Mouse (Mus musculus) intestine, embryonic 15.5 days (tissue): ENCODE data around the gene Eif5a. TPM values are rescaled to one million over a fixed set of nuclear protein-coding genes. Genes with fewer than 3 reads are reported as not detected.
A peak's percentile ranks its signal among the peaks of the same experiment; 100 is the strongest.

Experiments
- ATAC-seq: fragments of 200-750 bp; cut with Nextera tagmentation; 2 replicates; pipeline ENCODE4 v1.8.0; 2017; ENCODE audit warnings: moderate TSS enrichment, moderate library complexity
- H3K27ac ChIP-seq: fragments of 300-500 bp; sonication (generic); 2 replicates; pipeline ENCODE4 v1.5.1; 2015; ENCODE audit warnings: mild to moderate bottlenecking, inconsistent platforms
- H3K27me3 ChIP-seq: fragments of 300-500 bp; sonication (generic); replicated peaks from 2 replicates; pipeline ENCODE4 v1.6.1; 2015; ENCODE audit warnings: inconsistent platforms
- H3K36me3 ChIP-seq: fragments of 300-500 bp; sonication (generic); 2 replicates; pipeline ENCODE4 v1.6.1; 2015; ENCODE audit warnings: inconsistent platforms
- H3K4me1 ChIP-seq: fragments of 300-500 bp; sonication (generic); replicated peaks from 2 replicates; pipeline ENCODE4 v1.6.1; 2015; ENCODE audit warnings: inconsistent platforms
- H3K4me2 ChIP-seq: fragments of 300-500 bp; sonication (generic); replicated peaks from 2 replicates; pipeline ENCODE4 v1.6.1; 2015; ENCODE audit warnings: mild to moderate bottlenecking, inconsistent platforms
- H3K4me3 ChIP-seq: fragments of 300-500 bp; sonication (generic); replicated peaks from 2 replicates; pipeline ENCODE4 v1.5.1; 2015; ENCODE audit warnings: inconsistent platforms
- H3K9ac ChIP-seq: fragments of 300-500 bp; sonication (generic); 2 replicates; pipeline ENCODE4 v1.6.1; 2015; ENCODE audit warnings: inconsistent platforms
- H3K9me3 ChIP-seq: fragments of 300-500 bp; sonication (generic); 2 replicates; pipeline ENCODE4 v1.6.1; 2016; ENCODE audit warnings: inconsistent platforms
- WGBS: fragments of 180-500 bp; shearing (Covaris S2); methylation state at CpG from one replicate; pipeline ENCODE4 v1.1.7; 2015; 5-methylcytosine and 5-hydroxymethylcytosine counted together
- polyA plus RNA-seq: library from polyadenylated mRNA; unstranded; fragments of >200 nt; fragmentation: Nextera tagmentation; extraction: Ambion mirVana; gene quantifications from 2 replicates; pipeline ENCODE4 v1.2.1, GENCODE M21; 2015

Gene Eif5a
- polyA plus RNA-seq, 1 experiment from 2014 or later: 1,693 TPM

- Histone ChIP-seq H3K4me2 (no peak overlapping the region), H3K36me3 (no peaks in the 10 kb centered on the region), H3K27me3 (no peaks in the 10 kb centered on the region), H3K9ac (no peak overlapping the region), H3K4me3 (no peak overlapping the region), H3K9me3 (no peaks in the 10 kb centered on the region), H3K4me1 (peaks cover 21% of the 10 kb centered on the region), H3K27ac (no peak overlapping the region)
- 64% methylated on average over 9 of the region's 9 CpGs for WGBS
- ATAC-seq: no peak
Observed at GRCm38 (mm10) chr11:69884240-69884639, 37.5 kb downstream of the Eif5a start.

- Histone ChIP-seq H3K9ac (no peak overlapping the region), H3K36me3 (no peaks in the 10 kb centered on the region), H3K4me3 (no peak overlapping the region), H3K27me3 (no peaks in the 10 kb centered on the region), H3K27ac (no peak overlapping the region), H3K9me3 (no peaks in the 10 kb centered on the region), H3K4me2 (no peak overlapping the region), H3K4me1 (peaks cover 27% of the 10 kb centered on the region)
- WGBS: 79% methylated on average over 8 of the region's 8 CpGs
- no peak for ATAC-seq
Observed at GRCm38 (mm10) chr11:69883527-69884151, 38.1 kb downstream of the Eif5a start.

- Histone ChIP-seq H3K27me3 (no peaks in the 10 kb centered on the region), H3K9ac (no peak overlapping the region), H3K4me3 (no peak overlapping the region), H3K27ac (no peak overlapping the region), H3K4me2 (no peak overlapping the region), H3K4me1 (peaks cover 28% of the 10 kb centered on the region), H3K36me3 (no peaks in the 10 kb centered on the region), H3K9me3 (no peaks in the 10 kb centered on the region)
- no peak for ATAC-seq
- 64% methylated on average over 4 of the region's 4 CpGs for WGBS
Observed at GRCm38 (mm10) chr11:69883066-69883465, 38.7 kb downstream of the Eif5a start.

GRCm38 (mm10) chr11:69881787-69882670, 39.7 kb downstream of the Eif5a start:
- H3K36me3 ChIP-seq: no peaks in the 10 kb centered on the region
- no peaks in the 10 kb centered on the region for H3K27me3 ChIP-seq
- no peaks in the 10 kb centered on the region for H3K9me3 ChIP-seq
- H3K4me2 ChIP-seq: peak overlapping the region; percentile 88
- H3K4me3 ChIP-seq: peak overlapping the region; percentile 53
- WGBS: 62% methylated on average over 21 of the region's 21 CpGs
- no peak for ATAC-seq
- H3K4me1 ChIP-seq: peaks cover 31% of the 10 kb centered on the region
- peak overlapping the region; percentile 61 for H3K9ac ChIP-seq
- peak overlapping the region; percentile 93 for H3K27ac ChIP-seq

- Histone ChIP-seq H3K27me3 (no peaks in the 10 kb centered on the region), H3K4me2 (peak within 1 kb of the TSS; percentile 88), H3K9me3 (no peaks in the 10 kb centered on the region), H3K27ac (peak within 1 kb of the TSS; percentile 93), H3K4me3 (peak within 1 kb of the TSS; percentile 53), H3K4me1 (peaks cover 33% of the 10 kb centered on the region), H3K9ac (peak within 1 kb of the TSS; percentile 61), H3K36me3 (no peaks in the 10 kb centered on the region)
- ATAC-seq: peak; percentile 91
- WGBS: under 1% methylated on average over 46 of the region's 46 CpGs
Observed at GRCm38 (mm10) chr11:69880853-69881603, 40.7 kb downstream of the Eif5a start, which contains the start of gene Kctd11. TSS of gene Kctd11 (minus strand) at chr11:69881406.

GRCm38 (mm10) chr11:69880506-69880852, 41.3 kb downstream of the Eif5a start:
- WGBS: under 1% methylated on average over 18 of the region's 18 CpGs
- ATAC-seq: peak; percentile 60

GRCm38 (mm10) chr11:69879711-69880110, 42.0 kb downstream of the Eif5a start:
- Histone ChIP-seq H3K4me2 (peak overlapping the region; percentile 88), H3K27ac (no peak overlapping the region)

More at GRCm38 (mm10) chr11:69880506-69880852, 41.3 kb downstream of the Eif5a start:
- peak overlapping the region; percentile 88 for H3K4me2 ChIP-seq
- H3K9me3 ChIP-seq: no peaks in the 10 kb centered on the region
- no peaks in the 10 kb centered on the region for H3K27me3 ChIP-seq
- H3K4me3 ChIP-seq: peak overlapping the region; percentile 53
- H3K9ac ChIP-seq: peak overlapping the region; percentile 61
- H3K36me3 ChIP-seq: no peaks in the 10 kb centered on the region
- peak overlapping the region; percentile 93 for H3K27ac ChIP-seq
- H3K4me1 ChIP-seq: peaks cover 33% of the 10 kb centered on the region

GRCm38 (mm10) chr11:69878952-69879351, 42.8 kb downstream of the Eif5a start:
- Histone ChIP-seq H3K4me3 (peak overlapping the region; percentile 53), H3K27ac (0 out of 2 replicates have a peak overlapping the region, but pooled peaks have one; percentile 40), H3K9me3 (no peaks in the 10 kb centered on the region), H3K9ac (peak overlapping the region; percentile 1; the same call in 1 of the 2 replicates), H3K4me1 (peaks cover 27% of the 10 kb centered on the region), H3K36me3 (no peaks in the 10 kb centered on the region), H3K27me3 (no peaks in the 10 kb centered on the region), H3K4me2 (peak overlapping the region; percentile 88)
- no peak for ATAC-seq
- WGBS: 88% methylated on average over 6 of the region's 6 CpGs

More at GRCm38 (mm10) chr11:69879711-69880110, 42.0 kb downstream of the Eif5a start:
- H3K4me3 ChIP-seq: peak overlapping the region; percentile 53
- ATAC-seq: no peak
- peak overlapping the region; percentile 61 for H3K9ac ChIP-seq
- no peaks in the 10 kb centered on the region for H3K9me3 ChIP-seq
- peaks cover 33% of the 10 kb centered on the region for H3K4me1 ChIP-seq
- no peaks in the 10 kb centered on the region for H3K27me3 ChIP-seq
- no peaks in the 10 kb centered on the region for H3K36me3 ChIP-seq
- WGBS: 45% methylated on average over 15 of the region's 15 CpGs

- Histone ChIP-seq H3K27me3 (no peaks in the 10 kb centered on the region), H3K4me2 (peak overlapping the region; percentile 88; the same call in 1 of the 2 replicates), H3K9ac (0 out of 2 replicates have a peak overlapping the region, but pooled peaks have one; percentile 1), H3K36me3 (no peaks in the 10 kb centered on the region), H3K4me3 (no peak overlapping the region), H3K27ac (no peak overlapping the region), H3K9me3 (no peaks in the 10 kb centered on the region), H3K4me1 (peaks cover 27% of the 10 kb centered on the region)
- 75% methylated on average over 3 of the region's 3 CpGs for WGBS
- no peak for ATAC-seq
Observed at GRCm38 (mm10) chr11:69878399-69878798, 43.4 kb downstream of the Eif5a start.

GRCm38 (mm10) chr11:69877878-69878277, 43.9 kb downstream of the Eif5a start, which contains the start of gene Tmem95:
TSS of gene Tmem95 (minus strand) at chr11:69878018.
- no peaks in the 10 kb centered on the region for H3K9me3 ChIP-seq
- H3K27ac ChIP-seq: 0 out of 2 replicates have a peak within 1 kb of the TSS, but pooled peaks have one; percentile 32
- no peaks in the 10 kb centered on the region for H3K27me3 ChIP-seq
- 0 out of 2 replicates have a peak within 1 kb of the TSS, but pooled peaks have one; percentile 1 for H3K9ac ChIP-seq
- no peak for ATAC-seq
- peak within 1 kb of the TSS; percentile 88 for H3K4me2 ChIP-seq
- peaks cover 27% of the 10 kb centered on the region for H3K4me1 ChIP-seq
- H3K4me3 ChIP-seq: no peak within 1 kb of the TSS; the same call in 1 of the 2 replicates
- 86% methylated on average over 11 of the region's 11 CpGs for WGBS
- no peaks in the 10 kb centered on the region for H3K36me3 ChIP-seq

- H3K4me2 ChIP-seq: peak overlapping the region; percentile 34
- peaks cover 27% of the 10 kb centered on the region for H3K4me1 ChIP-seq
- no peak overlapping the region; the same call in 1 of the 2 replicates for H3K4me3 ChIP-seq
- no peaks in the 10 kb centered on the region for H3K36me3 ChIP-seq
- 8% methylated on average over 12 of the region's 12 CpGs for WGBS
- peak overlapping the region; percentile 32; the same call in 1 of the 2 replicates for H3K27ac ChIP-seq
- H3K9me3 ChIP-seq: no peaks in the 10 kb centered on the region
- no peaks in the 10 kb centered on the region for H3K27me3 ChIP-seq
- ATAC-seq: peak; percentile 24
- no peak overlapping the region for H3K9ac ChIP-seq
Observed at GRCm38 (mm10) chr11:69876867-69877266, 44.9 kb downstream of the Eif5a start.
